Mouse (Mus musculus): ENCODE data around the gene Sucla2. TPM values are rescaled to one million over a fixed set of nuclear protein-coding genes. Genes with fewer than 3 reads are reported as not detected.
A peak's percentile ranks its signal among the peaks of the same experiment; 100 is the strongest.

Gene Sucla2
- polyA plus RNA-seq, 1 experiment from 2014 or later: 102 TPM

DNA sequence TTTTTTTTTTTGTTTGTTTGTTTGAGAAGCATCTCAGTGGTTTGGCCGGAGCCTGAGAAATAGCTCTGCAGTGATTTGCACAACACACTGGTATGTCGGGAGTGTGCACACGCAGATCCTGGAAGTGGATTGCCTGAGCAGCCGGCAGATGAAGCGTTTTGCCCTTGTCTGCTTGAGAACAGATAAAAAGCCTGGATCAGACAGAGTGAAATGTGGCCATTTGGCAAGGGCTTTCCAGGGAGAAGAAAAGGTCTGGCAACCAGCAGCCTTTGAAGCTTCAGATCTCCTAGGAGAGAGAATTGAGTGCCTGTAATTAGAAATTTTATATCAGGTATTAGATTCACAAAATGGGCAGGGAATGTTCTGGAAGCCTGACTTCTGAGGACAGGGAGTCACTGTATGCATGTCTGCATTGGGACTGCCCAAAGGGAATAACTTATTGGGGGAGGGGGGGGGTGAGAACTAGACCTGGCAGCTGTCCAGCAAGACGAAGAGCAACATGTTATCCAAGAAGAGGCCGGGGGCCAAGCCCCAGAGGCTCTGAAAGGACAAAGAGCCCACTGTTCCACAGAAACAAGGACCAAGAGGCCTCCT is 22.4 kb upstream of the Sucla2 start:
- ATAC-seq (ENCODE audit: insufficient read depth) (peak; percentile 43; the same call in 1 of the 2 replicates), DNase-seq (peak; percentile 66)
- no peak for TF ChIP-seq CTCF (IDR thresholded peaks at IDR 0.05; ENCODE audit: low read depth)
- no peaks in the 10 kb centered on the region for H3K9me3 ChIP-seq (ENCODE audit: low read depth, low read length)
- 20% methylated on average over 7 of the region's 7 CpGs for WGBS
- H3K4me3 ChIP-seq (ENCODE audit: low read depth, low read length): no peak overlapping the region
- peak overlapping the region; percentile 59; the same call in 1 of the 2 replicates for H3K27ac ChIP-seq (ENCODE audit: low read depth)
- H3K27me3 ChIP-seq (ENCODE audit: insufficient read depth, low read length): no peaks in the 10 kb centered on the region
- H3K9ac ChIP-seq: no peak overlapping the region
- peaks cover 11% of the 10 kb centered on the region for H3K4me1 ChIP-seq (ENCODE audit: insufficient read depth)
- no peaks in the 10 kb centered on the region for H3K36me3 ChIP-seq (ENCODE audit: insufficient read depth)
- no peak overlapping the region for H3K4me2 ChIP-seq

DNA sequence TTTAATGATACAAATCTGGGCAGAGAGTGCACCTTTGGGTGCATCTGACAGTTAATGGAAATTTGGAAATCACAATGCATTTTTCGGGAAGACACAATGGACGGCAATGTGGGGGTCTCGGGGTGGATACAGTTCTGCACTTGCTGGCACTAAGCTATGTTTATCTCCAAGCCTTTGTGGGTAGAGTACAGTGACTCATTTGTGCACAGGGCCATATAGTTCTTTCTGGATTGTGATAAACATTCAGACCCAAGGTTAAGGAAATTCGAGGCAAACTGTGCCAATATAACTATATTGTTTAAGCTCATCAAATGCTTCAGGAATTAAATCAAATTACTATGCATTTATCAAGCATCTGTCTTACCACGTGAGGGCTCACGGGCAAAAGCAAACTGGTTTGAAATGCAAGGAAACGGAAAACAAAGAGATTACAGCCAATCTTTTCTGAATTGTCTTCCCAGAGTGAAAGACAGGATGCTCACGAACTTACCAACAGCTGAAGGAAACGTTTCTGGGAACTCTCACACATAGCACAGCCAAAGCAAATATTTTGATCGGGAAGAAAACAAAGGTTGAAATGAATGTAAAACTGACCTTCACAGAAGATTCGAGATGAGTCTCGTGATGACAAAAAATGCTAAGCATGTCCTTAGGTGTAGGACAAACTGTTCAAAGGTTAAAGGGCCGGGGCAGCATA is 21.7 kb upstream of the Sucla2 start:
- no peak for DNase-seq
- Histone ChIP-seq H3K36me3 (ENCODE audit: insufficient read depth) (no peaks in the 10 kb centered on the region), H3K27me3 (ENCODE audit: insufficient read depth, low read length) (no peaks in the 10 kb centered on the region), H3K4me3 (ENCODE audit: low read depth, low read length) (no peak overlapping the region), H3K9ac (no peak overlapping the region), H3K4me1 (ENCODE audit: insufficient read depth) (peaks cover 11% of the 10 kb centered on the region), H3K9me3 (ENCODE audit: low read depth, low read length) (no peaks in the 10 kb centered on the region), H3K27ac (ENCODE audit: low read depth) (peak overlapping the region; percentile 59; the same call in 1 of the 2 replicates), H3K4me2 (no peak overlapping the region)
- TF ChIP-seq CTCF (IDR thresholded peaks at IDR 0.05; ENCODE audit: low read depth): no peak
- 56% methylated on average over 13 of the region's 13 CpGs for WGBS
- no peak for ATAC-seq (ENCODE audit: insufficient read depth)

DNA sequence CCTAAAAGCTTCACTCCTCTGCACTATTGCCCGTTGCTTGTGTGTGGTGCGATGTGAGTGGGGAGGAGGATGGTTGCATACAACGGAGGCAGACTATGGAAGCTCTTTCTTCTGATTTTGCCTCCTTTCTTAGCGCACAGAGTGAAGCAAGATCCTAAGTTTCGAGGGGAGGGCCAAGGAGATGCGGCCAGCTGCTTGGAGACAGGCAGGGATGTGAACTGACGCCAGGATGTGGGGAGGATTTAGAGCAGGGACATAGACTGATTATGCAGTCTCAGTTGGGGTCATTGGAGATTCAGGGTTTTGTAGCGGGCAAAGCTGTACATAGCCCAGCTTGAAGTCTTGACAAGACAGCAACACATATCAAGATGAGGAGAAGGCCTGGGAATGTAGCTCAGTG is 18.8 kb upstream of the Sucla2 start:
- no peak overlapping the region for H3K9ac ChIP-seq
- H3K4me1 ChIP-seq (ENCODE audit: insufficient read depth): peaks cover 13% of the 10 kb centered on the region
- H3K9me3 ChIP-seq (ENCODE audit: low read depth, low read length): no peaks in the 10 kb centered on the region
- ATAC-seq (ENCODE audit: insufficient read depth) (no peak), DNase-seq (no peak)
- H3K27me3 ChIP-seq (ENCODE audit: insufficient read depth, low read length): no peaks in the 10 kb centered on the region
- no peak overlapping the region for H3K27ac ChIP-seq (ENCODE audit: low read depth)
- H3K4me3 ChIP-seq (ENCODE audit: low read depth, low read length): no peak overlapping the region
- H3K4me2 ChIP-seq: no peak overlapping the region
- H3K36me3 ChIP-seq (ENCODE audit: insufficient read depth): no peaks in the 10 kb centered on the region
- TF ChIP-seq CTCF (IDR thresholded peaks at IDR 0.05; ENCODE audit: low read depth): no peak
- 55% methylated on average over 8 of the region's 8 CpGs for WGBS

DNA sequence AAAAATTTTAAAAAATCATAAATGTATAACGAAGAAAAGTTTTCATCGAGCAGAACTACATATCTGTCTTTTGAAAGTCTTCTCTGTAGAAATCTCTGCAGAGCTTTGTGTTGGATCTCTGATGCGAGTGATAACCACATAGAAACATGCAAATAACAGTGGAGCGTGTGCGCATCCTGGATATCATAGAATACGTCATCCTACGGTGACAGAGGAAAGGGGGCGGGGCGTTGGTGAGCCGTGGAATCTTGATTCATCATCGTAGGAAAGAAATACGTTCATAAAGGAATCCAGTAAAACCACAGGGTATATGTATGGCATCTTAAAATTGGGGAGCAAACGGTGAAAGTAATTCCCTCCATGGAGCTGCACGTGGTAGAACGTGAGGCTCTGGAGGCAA is 17.9 kb upstream of the Sucla2 start:
- H3K4me3 ChIP-seq (ENCODE audit: low read depth, low read length): no peak overlapping the region
- peaks cover 13% of the 10 kb centered on the region for H3K4me1 ChIP-seq (ENCODE audit: insufficient read depth)
- ATAC-seq (ENCODE audit: insufficient read depth) (no peak), DNase-seq (peak; percentile 33)
- H3K4me2 ChIP-seq: peak overlapping the region; percentile 39
- TF ChIP-seq CTCF (IDR thresholded peaks at IDR 0.05; ENCODE audit: low read depth): no peak
- 69% methylated on average over 15 of the region's 15 CpGs for WGBS
- H3K27ac ChIP-seq (ENCODE audit: low read depth): no peak overlapping the region
- no peak overlapping the region for H3K9ac ChIP-seq
- H3K36me3 ChIP-seq (ENCODE audit: insufficient read depth): peaks cover 9% of the 10 kb centered on the region
- no peaks in the 10 kb centered on the region for H3K9me3 ChIP-seq (ENCODE audit: low read depth, low read length)
- no peaks in the 10 kb centered on the region for H3K27me3 ChIP-seq (ENCODE audit: insufficient read depth, low read length)

DNA sequence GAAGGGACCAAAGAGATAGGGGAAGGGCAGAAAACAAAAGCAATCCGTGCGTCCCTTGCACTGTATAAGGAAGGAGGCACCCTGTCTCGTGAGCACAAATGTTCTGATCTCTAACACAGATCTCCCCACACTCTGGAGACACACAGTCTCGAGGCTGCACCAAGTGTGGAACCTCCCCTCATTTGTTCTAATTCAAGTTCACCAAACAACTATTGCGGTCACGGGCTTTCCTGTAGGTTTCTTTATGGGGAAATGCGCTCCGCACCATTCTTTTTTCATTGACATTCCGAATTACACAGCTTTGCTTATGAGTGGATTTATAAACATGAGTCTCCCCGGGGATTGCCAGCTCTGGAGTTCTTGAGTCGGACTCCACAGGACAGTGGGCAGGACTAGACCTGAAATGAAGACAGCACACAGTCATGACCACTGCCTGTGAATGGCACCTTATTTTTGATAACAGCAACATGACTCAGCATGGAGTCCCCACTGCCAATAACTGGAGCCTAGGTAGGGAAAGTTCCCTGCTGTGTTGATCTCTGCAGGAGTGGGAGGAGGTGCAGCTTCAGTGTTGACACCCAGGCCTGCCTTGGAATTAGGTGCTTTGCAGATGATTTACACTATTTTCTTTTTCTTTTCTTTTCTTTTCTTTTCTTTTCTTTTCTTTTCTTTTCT is 17.3 kb upstream of the Sucla2 start:
- peak; percentile 19 for DNase-seq
- no peak overlapping the region for H3K27ac ChIP-seq (ENCODE audit: low read depth)
- no peak overlapping the region for H3K4me3 ChIP-seq (ENCODE audit: low read depth, low read length)
- no peak for ATAC-seq (ENCODE audit: insufficient read depth)
- H3K9me3 ChIP-seq (ENCODE audit: low read depth, low read length): no peaks in the 10 kb centered on the region
- peak overlapping the region; percentile 39 for H3K4me2 ChIP-seq
- peaks cover 8% of the 10 kb centered on the region for H3K4me1 ChIP-seq (ENCODE audit: insufficient read depth)
- WGBS: 38% methylated on average over 11 of the region's 11 CpGs
- H3K36me3 ChIP-seq (ENCODE audit: insufficient read depth): peaks cover 15% of the 10 kb centered on the region
- H3K27me3 ChIP-seq (ENCODE audit: insufficient read depth, low read length): no peaks in the 10 kb centered on the region
- no peak overlapping the region for H3K9ac ChIP-seq
- no peak for TF ChIP-seq CTCF (IDR thresholded peaks at IDR 0.05; ENCODE audit: low read depth)

DNA sequence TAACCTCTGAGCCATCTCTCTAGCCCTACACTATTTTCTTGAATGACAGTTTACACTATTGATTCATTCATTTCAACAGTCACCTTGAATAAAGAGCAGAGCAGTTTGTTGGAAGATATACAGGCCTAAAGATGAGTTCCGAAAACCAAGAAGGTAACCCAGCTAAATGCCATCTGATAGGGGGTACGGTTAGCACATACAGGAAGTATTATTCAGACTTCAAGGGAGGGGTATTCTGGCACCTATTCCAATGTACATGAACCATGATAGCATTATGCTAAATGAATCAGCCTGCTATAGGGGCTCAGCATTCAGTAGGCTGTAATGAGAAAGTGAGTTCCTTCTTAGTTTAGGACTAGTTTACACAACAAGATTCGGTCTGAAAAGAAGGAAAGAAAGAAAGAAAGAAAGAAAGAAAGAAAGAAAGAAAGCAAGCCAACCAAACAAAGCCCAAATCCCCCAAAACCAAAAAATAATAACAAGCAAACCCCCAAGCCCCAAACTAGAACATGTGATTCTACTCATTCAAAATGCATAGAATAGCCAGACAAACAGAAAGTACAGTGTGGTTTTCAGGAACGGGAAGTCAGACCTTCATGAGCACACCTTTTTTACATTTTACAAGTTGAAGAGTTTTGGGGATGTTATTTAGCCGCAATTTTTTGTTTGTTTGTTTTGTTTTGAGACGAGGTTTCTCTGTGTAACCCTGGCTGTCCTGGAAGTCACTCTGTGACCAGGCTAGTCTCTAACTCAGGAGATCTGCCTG is 16.3 kb upstream of the Sucla2 start:
- Histone ChIP-seq H3K9ac (no peak overlapping the region), H3K27me3 (ENCODE audit: insufficient read depth, low read length) (no peaks in the 10 kb centered on the region), H3K36me3 (ENCODE audit: insufficient read depth) (peaks cover 20% of the 10 kb centered on the region), H3K4me1 (ENCODE audit: insufficient read depth) (peaks cover 5% of the 10 kb centered on the region), H3K4me2 (no peak overlapping the region), H3K27ac (ENCODE audit: low read depth) (no peak overlapping the region), H3K9me3 (ENCODE audit: low read depth, low read length) (no peaks in the 10 kb centered on the region), H3K4me3 (ENCODE audit: low read depth, low read length) (no peak overlapping the region)
- DNase-seq: no peak
- ATAC-seq (ENCODE audit: insufficient read depth): no peak
- TF ChIP-seq CTCF (IDR thresholded peaks at IDR 0.05; ENCODE audit: low read depth): no peak
- 90% methylated on average over 6 of the region's 6 CpGs for WGBS

Data from lung, embryonic 14.5 days (tissue).